Mouse (Mus musculus) cerebellum, postnatal 10 days (tissue): Measurements from ENCODE around the gene Arfrp1.

Experiments used
- DNase-seq, 2 experiments: peaks; one replicate each; pipeline ENCODE4 v3.0.0; 2021; ENCODE audit warnings: mixed read lengths in 2 of 2

Arfrp1 gene

DNA sequence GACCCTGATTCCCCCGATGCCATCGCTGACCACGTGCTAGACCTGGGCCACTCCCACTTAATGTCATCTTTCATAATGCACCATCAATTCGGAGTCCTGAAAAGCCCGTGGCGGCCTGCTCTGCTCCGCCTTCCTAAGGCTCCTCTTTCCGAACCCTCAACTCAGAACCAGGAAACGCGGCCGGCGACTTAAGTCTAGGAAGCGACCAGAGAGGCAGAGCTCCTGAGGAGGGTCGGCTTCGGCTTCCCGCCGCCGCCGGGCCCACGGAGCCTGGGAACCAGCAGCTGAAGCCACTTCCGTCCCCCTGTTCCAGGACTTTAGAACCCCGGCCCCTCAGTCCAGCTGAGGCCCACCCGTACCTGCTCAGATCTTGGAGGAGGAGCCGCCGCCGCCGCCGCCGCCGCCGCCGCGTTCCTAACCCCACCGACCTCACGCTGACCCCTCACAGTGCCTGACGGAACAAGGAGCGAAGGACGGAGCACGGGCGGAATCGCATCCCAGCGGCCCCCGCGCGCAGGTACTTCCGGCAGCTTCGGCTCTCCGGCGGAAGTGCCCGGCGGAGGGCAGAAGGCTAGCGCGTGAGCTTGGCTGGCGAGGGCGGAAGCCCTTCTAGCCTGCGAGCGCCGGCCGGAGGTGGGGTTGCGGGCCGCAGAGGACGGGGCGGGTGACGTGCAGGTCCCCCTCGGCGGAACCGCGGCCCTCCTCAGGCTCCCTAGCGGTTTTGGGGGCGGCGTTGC, at the start of gene Arfrp1, which contains the start of gene Zgpat:
Gene Arfrp1, minus strand, starts transcription at position 545 of the 737 bp plus-strand sequence.
Gene Zgpat, plus strand, starts transcription at position 69 of the 737 bp plus-strand sequence.
- DNase-seq = peak; percentile 92 to 94

DNA sequence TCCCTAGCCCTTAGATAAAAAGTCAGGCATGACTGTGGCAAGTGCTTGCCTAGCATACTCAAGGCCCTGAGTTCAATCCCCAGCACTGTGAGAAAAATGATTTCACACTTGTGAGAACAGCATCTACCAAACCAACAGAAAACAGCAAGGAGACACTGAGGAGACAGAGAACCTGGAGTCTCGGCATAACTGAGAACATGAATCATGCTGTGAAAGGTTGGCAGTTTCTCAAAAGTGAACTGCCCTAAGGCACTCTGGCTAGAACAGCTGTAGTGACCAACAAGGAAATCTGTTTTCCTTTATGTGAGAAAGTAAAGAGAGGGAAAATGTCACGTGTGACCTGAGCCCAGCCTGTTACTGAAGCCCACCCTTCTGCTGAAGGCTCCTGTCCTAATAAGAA, 47.9 kb upstream of the Arfrp1 start:
- no peak for DNase-seq

DNA sequence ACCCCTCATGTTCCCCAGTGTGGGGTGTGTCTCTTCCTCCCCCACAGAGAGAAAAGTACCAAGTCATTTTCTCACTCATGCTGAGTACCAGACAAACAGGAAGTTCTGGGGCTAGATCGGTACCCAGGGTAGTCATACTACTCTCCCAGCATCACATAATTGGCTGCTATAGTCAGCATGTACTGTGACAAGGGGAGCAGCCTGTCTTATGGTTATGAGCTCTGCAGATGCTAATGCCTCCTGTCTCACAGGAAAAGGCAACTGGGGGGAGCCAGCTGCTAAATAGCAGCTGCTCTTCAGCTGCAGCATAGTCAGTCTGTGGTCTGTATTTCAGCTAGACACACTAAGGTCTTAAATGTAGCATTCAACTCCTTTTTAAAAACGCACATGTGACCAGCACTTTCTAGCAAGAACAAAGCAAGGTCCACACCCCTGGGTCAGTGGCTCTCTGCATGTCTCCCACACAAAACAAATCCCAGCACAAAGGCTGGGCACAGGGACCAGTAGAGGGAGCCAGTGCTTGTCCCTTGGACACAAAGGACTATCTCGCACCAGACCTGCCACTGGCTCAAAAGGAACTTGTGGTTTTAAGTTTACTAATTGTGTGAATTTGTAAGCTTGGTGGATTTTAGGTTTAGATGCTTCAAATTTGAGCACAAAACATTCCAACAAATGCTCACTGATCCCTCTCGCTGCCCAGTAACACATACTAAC, 45.7 kb upstream of the Arfrp1 start:
- DNase-seq = peak; percentile 78 to 80

DNA sequence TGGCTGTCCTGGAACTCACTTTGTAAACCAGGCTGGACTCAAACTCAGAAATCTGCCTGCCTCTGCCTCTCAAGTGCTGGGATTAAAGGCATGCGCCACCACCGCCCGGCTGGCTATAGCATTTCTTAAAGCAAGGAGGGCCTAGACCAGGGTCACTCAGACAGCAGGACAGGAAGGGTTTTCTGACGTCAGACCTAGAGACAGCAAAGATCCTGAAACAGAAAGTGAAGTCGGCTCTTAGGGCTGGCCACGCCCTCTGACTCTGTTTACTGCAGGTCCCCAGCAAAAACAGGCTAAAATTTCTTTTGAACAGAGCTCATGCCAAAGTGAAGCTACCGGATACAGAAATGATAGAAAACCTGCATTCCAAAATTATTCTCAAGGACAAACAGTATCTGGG, 44.4 kb upstream of the Arfrp1 start:
- no peak for DNase-seq

DNA sequence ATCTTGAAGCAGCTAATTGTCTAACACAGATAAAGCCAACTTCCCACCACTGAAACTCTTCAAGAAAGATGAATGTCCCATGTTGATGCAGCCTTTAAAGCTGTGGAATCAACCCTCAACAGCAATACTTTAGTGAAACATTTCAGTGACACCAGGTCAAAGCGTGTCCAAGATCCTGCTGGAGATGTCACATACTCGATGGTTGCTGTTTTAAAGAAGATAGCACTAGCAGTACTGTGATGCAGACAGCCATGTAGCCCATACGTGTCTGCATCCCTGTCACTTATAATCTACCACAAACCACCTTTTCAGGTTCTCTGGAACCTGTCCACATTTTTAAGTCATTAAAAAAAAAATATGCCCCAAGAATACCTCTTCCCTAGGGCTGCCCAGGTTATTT, 38.5 kb upstream of the Arfrp1 start:
- no peak for DNase-seq

DNA sequence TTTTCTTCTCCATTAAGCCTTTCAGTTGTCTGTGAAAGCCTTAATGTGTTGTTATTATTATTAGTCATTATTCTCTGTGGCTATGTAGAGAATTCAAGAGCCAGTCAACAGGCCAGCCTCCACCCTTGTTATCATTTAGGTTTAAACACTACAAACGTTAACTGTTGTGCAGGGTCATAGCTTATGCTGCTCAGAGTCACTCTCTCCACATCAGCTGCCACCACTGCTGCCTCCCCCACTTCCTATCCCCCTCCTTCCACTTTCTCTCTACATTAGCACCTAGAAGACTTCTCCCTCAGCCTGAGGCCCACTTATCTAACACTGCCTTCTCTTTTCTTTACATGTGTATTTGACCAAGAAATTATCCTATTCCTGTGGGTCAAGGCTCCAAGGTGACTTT, 36.3 kb upstream of the Arfrp1 start:
- no peak for DNase-seq

DNA sequence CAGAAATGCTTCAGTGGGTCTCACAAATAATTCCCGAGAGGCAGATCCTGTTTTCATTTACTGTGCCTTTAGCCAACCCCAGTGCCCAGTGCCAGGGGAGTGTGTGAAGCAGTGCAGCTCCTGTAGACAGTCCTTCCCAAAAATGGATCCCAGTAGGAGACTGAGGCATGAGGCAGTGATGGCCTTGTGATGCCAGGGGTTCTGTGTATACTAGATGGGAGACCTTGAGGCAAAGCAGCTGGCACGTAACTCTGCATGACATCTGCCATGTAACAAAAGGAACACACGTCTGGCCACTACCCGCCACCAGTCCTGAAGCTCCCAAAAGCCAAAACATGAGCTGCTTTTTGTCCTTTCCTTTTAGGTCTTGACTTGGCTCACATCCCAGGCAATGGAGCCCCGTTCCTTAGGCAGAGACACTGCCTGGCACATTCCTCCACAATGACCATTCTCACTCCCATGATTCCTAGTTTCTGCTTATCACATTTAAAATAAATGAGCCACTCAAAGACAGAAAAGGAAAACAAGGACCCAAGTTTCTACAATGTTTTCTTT, 32.1 kb upstream of the Arfrp1 start:
- peak; percentile 44 to 45 for DNase-seq

DNA sequence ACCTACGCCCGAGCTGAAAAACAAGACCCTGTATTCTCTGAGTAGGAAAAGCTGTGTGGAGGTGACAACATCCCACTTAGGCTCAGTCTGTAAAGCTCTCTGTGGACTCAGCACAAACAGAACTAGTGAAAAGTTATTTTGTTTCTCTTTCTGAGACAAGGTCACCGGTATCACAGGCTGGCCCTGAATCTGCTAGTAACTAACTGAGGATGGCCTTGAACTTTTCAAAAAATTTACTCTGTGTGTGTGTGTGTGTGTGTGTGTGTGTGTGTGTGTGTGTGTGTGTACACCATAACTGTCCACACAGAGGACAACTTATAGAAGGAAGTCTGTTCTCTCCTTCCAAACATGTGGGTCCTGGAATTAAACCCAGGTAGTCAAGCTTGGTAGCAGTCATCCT, 28.9 kb upstream of the Arfrp1 start:
- DNase-seq = no peak

DNA sequence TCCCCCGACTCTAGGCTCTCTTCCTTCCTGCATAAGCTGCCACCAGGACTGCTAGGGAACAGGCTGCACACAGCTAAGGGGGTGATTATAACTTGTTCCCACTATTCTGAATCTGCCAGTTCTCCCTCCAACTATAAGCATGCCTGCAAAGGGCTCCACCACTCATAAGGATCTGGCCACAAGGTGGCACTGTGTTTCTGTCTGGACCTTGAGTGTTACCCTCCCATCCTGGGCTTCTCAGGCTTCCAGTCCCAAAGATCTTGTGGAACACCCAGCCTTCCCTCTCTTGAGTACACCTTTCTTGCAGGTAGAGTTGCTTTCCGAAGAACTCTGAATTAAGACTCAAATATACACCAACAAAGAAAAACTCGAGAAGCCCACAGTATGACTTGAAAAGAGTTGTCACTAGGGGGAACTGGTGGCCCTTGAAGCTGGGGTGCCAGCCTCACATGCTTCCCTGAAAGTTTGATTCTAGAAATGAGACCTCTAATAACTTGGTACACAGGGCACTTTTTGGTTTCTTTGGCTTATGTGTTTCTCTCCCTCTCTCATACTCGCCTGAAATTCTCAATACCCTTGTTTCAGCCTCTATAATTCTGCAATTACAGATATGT, 27.5 kb upstream of the Arfrp1 start:
- peak; percentile 94 to 96 for DNase-seq

DNA sequence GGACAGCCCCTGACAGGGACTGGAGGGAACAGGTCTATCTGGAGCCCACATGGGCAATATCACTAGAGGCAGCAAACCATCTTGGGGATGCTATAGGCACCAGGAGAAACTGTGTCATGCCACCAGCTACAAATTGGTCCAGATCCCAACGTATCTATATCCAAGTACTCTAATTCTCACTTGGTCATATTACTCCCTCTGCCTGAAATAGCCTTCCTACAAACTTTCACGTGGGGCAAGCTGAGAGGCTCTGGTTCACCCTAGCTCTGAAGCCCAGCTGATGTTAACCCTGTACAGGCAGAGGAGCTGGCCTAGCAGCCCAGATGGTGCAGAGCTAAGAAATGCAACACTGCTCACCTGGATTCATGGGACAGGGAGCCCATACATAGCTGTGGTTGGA, 26.3 kb upstream of the Arfrp1 start:
- DNase-seq = no peak

DNA sequence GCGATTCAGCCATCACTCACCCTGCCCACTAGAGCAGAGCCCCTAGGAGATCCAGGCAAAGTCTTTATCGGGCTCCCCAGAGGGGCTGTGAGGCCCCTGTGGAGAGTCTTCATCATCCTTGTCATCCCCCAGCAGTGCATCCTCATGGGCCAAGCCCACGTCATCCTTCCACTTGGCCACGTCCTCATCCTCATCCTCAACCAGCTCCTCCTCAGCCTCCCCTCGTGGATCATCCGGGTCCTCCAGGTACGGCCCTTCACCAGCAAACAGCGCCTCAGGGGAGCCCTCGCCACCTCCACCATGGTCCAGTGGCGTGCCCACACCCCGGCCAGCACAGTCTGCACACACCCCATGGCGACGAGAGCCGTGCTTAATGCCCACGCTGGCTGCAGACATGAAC, 25.8 kb upstream of the Arfrp1 start:
- DNase-seq = no peak

DNA sequence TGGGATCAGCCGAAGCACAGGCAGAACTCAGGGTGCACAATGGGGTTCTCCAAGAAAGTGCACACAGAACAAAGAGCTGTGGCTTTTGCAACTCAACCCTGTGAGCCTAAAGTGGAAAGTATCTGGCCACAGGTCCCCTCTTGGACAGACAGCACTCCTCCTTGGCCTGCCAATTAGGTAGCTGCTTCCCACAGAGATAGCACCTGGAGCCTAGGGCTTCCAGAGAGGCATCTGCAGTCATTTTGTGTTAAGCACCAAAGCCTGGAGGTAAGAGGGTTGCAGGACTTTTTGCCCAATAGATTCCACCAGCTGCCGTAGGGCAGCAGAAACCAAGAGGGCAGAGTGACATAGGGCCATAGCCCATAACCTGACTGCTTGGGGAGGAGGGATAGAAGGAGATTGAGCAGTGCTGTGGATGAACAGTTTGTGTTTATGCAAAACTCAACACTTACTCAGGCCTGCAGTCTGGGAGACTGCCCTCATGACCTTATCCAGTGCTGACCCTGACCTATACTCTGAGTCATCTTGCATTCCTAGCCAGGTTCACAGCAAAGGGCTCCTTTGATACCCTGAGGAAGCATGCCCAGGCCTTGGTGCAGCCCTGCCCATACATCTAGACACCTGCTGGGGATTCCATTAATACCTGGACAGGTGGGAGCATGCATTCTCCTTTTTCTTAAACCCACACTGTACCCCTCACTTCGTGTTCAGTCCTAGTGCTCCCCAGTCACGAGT, 25.1 kb upstream of the Arfrp1 start:
- peak; percentile 32 for DNase-seq

DNA sequence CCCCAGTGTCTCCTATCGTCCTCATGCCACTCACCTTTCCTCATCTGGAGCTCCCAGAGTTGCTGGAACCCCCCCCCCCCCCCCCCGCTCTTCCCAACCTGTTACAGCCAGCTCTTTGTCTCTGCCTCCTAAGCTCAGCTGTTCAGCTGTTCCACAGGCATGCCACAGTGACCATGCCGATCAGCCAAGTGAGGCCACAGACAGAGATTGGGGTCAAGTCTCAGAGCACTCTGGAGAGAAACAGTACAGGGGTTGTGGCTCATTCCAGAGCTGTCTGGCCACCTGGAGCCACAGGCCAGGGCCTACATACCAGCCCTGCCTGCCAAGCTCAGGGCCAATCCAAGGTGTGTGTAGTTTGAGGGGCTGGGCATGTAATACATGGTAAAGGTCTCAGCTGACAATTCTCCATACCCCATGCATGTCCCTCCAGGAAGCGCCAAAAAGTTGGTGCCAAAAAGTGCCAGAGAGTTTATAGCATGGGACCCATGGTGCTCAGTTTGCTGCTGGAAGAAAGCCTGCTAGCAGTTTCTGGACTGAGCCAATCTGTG, 21.5 kb upstream of the Arfrp1 start:
- DNase-seq = no peak

DNA sequence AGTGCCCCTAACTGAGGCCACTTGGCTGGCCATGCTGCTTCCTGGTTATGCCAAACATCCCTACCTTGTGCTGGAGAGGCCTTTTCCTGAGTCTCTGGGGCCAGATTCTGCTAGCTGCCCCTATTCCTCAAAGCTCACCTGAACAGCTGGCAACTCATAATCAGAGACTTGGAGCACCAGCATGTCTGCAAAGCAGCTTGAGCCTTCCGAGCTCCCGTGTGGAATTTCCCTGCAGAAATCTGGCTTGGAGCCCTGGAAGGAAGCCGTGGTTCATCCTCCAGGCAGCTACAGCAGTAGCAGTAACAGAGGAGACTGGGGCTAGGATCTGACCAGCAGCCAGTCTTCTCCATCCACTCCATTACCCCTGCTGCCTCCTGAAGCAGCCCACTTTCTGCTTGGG, 20.7 kb upstream of the Arfrp1 start:
- peak; percentile 88 to 89 for DNase-seq

DNA sequence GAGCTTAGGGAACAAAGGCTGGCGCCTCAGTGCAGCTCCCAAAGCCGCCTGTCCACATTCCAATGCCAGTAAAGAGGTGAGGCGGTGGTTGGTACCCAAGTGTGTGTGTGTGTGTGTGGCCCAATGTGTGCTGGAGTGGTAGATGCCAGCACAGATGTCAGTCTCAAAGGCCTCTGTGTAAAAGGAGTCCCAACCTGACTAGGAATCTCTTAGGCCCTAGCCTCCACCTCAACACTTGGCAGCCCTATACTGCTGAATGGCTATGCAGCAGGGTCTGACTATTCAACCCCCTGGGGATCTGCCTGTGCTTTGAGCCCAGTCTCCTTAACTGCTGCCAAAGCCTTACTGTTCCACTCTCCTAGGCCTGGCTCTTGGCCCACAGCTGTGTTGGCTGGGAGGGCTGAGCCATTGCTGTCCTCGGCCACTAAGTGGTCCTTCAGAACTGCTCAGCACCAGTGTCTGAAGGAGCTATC, 19.8 kb upstream of the Arfrp1 start:
- peak; percentile 79 to 84 for DNase-seq

DNA sequence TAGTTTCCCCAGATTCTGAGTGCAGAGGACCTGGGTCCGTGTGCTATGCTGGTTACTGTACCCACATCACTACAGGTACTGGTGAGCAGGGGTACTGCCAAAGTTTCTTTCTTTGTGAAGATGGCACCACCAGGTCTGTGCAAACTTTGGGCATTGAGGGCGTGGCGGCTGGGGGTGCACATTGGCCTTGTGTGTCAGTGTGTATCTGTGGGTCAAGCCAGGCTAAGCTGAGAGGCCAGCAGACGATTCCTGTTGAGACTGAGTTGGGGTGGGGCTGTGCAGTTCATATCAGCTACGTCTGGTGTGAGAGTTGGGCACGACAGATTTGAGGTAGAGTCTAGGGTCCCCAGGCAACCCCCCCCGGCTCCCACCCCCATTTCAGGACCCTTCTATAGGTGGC, 19.3 kb upstream of the Arfrp1 start:
- DNase-seq = no peak

DNA sequence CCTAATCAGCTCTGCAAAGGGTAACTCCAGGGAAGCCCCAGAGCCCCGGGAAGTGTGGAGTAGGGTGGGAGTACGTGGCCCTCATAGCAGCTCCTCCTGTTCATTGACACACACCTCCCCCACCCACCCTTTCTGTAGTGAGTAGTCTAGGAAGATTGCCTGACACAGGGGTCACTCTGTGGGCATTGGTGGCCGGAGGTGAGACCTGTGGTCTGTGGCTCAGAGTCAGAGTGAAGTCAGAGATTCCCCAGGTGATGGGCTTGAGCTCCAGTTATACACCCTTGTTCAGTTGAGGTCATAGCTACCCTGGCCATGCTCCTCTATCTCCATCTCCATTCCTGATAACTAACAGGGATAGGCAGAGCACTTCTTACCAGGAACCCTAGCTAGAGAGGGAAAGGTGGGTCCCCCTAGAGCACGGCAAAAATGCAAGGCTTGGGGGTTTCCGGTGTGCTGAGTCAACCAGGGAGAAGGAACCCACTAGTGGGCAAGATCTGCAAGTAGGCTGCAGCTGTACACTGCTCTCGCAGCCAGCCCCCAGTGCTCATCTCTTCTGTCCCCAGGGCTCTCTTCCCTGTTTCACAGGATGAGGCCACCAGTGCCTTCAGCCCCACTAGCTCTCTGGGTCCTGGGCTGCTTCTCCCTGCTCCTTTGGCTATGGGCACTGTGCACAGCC, 16.6 kb upstream of the Arfrp1 start:
- no peak for DNase-seq

DNA sequence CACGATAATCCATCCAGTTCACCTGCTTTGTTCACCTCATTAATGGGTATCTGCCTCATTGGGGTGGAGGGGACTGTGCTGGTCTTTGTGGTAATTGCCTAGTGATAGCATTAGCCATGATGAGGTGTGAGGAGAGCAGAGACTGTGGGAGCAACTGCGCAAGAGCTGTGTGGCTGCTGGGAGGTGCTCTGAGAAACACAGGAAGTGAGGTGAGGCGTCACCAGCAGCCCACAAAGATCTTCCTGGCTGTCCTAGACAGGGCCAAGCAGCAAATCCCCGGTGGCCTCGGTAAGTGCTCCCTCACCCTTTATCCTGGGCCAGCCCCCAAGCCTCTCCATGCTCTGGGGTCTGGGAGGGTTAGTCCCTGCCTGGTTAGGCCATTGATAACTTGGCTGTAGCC, 15.9 kb upstream of the Arfrp1 start:
- no peak for DNase-seq

DNA sequence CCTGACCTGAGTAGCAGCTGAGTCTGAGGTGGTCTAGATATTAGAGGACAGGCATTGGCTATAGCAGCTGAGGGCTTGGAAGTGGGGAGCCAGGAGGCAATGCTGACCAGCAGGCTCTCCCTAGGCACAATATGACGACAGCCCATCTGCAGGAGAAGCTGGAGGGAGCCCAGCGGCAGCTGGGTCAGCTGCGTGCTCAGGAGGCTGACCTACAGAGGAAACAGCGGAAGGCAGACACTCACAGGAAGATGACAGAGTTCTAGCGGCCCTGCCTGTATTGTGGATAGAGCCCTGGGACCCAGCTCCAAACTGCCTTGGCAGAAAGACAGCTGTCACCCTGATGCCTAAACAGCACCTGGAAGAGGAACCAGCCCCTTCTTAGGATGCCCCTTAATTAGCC, 15.0 kb upstream of the Arfrp1 start:
- no peak for DNase-seq

DNA sequence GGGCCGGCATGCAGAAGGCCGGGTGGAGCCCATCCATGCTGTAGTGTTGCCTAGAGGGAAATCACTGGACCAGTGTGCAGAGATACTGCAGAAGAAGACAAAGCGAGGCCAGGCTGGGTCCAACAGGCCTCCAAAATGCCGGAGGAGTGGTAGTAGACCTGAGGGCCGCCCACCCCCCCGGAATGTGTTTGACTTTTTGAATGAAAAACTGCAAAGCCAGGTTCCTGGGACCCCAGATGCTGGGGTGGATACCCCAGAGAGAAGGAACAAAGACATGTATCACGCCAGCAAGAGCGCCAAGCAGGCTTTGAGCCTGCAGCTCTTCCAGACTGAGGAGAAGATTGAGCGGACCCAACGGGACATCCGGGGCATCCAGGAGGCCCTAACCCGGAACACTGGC, 14.6 kb upstream of the Arfrp1 start, which contains the start of gene Lime1:
Gene Lime1, plus strand, starts transcription at position 301 of the 400 bp plus-strand sequence.
- DNase-seq = no peak

DNA sequence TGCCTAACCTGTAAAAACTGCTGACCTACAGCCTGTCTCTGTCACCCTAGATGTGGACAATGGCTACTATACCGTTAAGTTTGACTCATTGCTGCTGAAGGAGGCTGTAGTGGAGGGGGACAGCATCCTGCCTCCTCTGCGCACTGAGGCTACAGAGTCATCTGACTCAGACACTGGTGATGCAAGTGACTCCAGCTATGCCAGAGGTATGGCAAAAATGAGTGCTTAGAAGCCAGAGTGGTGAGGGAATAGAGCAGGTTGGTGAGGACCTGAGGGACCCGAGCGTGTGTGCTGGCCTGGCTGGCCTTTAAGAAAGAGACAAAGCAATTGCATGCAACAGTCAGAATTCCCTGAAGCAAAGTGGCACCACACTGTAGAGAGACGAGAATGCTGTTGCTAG, 13.5 kb upstream of the Arfrp1 start:
- DNase-seq = no peak

DNA sequence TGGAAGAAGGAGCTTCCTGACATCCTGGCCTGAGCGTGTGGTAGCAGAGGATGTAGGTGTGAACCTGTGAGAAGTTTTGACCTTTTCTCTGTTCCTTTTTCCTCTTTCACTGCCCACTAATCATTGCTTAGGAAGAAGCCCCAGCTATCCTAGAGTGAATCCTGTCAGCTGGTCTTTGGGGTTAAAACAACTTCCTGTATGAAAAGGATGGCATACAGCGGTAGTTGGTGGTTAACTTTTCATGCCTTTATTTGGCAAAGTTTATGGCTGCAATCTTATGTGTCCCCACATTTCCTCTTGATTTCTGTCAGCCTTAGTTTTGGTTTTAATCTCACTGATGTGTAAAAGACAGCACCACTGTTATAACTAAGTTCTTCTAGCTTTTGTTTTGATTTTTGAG, 12.0 kb upstream of the Arfrp1 start:
- DNase-seq = no peak
